Comparison of ENCODE assay signal across 9 mouse cellular contexts in the genomic region with DNA sequence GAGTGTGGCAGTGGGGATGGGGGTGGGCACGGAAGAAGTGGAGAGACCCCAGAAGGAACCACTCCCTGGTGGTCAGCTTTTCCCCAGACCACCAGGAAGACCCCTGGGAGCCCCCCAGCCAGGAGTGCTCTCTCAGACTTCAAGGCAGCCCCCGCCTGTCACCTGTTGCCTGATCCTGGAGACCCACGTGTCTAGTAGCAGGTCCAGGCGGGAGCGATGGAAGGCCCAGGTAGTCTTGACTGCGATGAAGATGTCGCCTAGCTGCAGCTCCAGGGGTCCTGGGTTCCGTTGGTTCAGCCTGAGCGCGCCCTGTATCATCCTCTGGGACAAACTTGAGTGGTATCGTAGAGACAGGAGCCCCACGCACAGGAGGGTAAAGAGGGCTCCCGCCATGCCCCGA. TPM values are rescaled to one million over a fixed set of nuclear protein-coding genes. Genes with fewer than 3 reads are reported as not detected.
DNase-seq lines count a peak whose midpoint lies in the region; ATAC-seq lines count a peak whose summit lies in the region.
"Had no signal": no experiment of that assay in that cellular context is flagged by ENCODE, and none has a peak within 500 bp of the region (broad histone marks: within the 10 kb centered on the region; RNA-seq: fewer than 3 reads in every experiment).

No protein-coding gene starts in this region.

- H3K36me3 ChIP-seq in heart, embryonic 10.5 days: peaks cover 16% of the 10 kb centered on the region
- H3K36me3 ChIP-seq in forebrain, embryonic 15.5 days: no peaks in the 10 kb centered on the region
- H3K36me3 ChIP-seq in liver, embryonic 13.5 days: peaks cover 18% of the 10 kb centered on the region

- peaks cover 21% of the 10 kb centered on the region for H3K4me1 ChIP-seq in heart, embryonic 10.5 days
- H3K4me1 ChIP-seq in forebrain, embryonic 15.5 days: peaks cover 52% of the 10 kb centered on the region
- peaks cover 32% of the 10 kb centered on the region for H3K4me1 ChIP-seq in liver, embryonic 13.5 days (replicated peaks)

- no peak for ATAC-seq in forebrain, embryonic 15.5 days (replicated peaks)
- ATAC-seq in liver, embryonic 13.5 days (ENCODE audit: low read depth): peak; percentile 14; the same call in 1 of the 2 replicates

- no peak for DNase-seq in heart, embryonic 10.5 days (ENCODE audit: low spot score)
- no peak for DNase-seq in heart, postnatal 25 days (ENCODE audit: low spot score)
- peak; percentile 59 for DNase-seq in 416B (ENCODE audit: low read depth)
- DNase-seq in liver, embryonic 13.5 days: no peak
- DNase-seq in embryo, embryonic 10 days (ENCODE audit: low spot score): no peak
- DNase-seq in cerebellum, adult 8-10 months: no peak
- no peak for DNase-seq in Muller cell, postnatal 12 days (ENCODE audit: inconsistent ontology term)

- H3K9ac ChIP-seq in forebrain, embryonic 15.5 days (replicated peaks): peak overlapping the region; percentile 40
- H3K9ac ChIP-seq in liver, embryonic 13.5 days: peak overlapping the region; percentile 71

- H3K9me3 ChIP-seq in heart, embryonic 10.5 days: 0 out of 2 replicates have a peak, but pooled peaks cover 3% of the 10 kb centered on the region
- no peaks in the 10 kb centered on the region for H3K9me3 ChIP-seq in forebrain, embryonic 15.5 days
- peaks cover 8% of the 10 kb centered on the region for H3K9me3 ChIP-seq in liver, embryonic 13.5 days (replicated peaks)

- peaks cover 23% of the 10 kb centered on the region for H3K27me3 ChIP-seq in heart, embryonic 10.5 days (ENCODE audit: insufficient read depth, poor library complexity, severe bottlenecking)
- no peaks in the 10 kb centered on the region for H3K27me3 ChIP-seq in forebrain, embryonic 15.5 days
- no peaks in the 10 kb centered on the region for H3K27me3 ChIP-seq in liver, embryonic 13.5 days

- H3K4me2 ChIP-seq in forebrain, embryonic 15.5 days (replicated peaks): peak overlapping the region; percentile 45
- peak overlapping the region; percentile 79 for H3K4me2 ChIP-seq in liver, embryonic 13.5 days

- H3K4me3 ChIP-seq in heart, embryonic 10.5 days: peak overlapping the region; percentile 45
- H3K4me3 ChIP-seq in forebrain, embryonic 15.5 days: peak overlapping the region; percentile 38
- peak overlapping the region; percentile 55 for H3K4me3 ChIP-seq in liver, embryonic 13.5 days (replicated peaks)

- intact Hi-C loops in heart, postnatal 25 days (cut with DNase I): no loop called here

- 30% methylated on average over 14 of the region's 14 CpGs for WGBS in heart, embryonic 10.5 days
- WGBS in forebrain, embryonic 15.5 days: 26% methylated on average over 14 of the region's 14 CpGs
- 10% methylated on average over 14 of the region's 14 CpGs for WGBS in liver, embryonic 13.5 days (ENCODE audit: insufficient replicate concordance)

- peak overlapping the region; percentile 70; the same call in 1 of the 2 replicates for H3K27ac ChIP-seq in heart, embryonic 10.5 days
- peak overlapping the region; percentile 95 for H3K27ac ChIP-seq in forebrain, embryonic 15.5 days (replicated peaks)
- peak overlapping the region; percentile 29; the same call in 1 of the 2 replicates for H3K27ac ChIP-seq in liver, embryonic 13.5 days

RNA-seq across cellular contexts. Expression of gene Mfng, which starts 0.4 kb away (rescaled TPM):
- polyA plus RNA-seq in heart, embryonic 10.5 days (2016; fragmentation: Nextera tagmentation; extraction: Ambion mirVana): 5.5 and 10.3 TPM in 2 replicates
- total RNA-seq in heart, postnatal 25 days (2021): 10 to 100 TPM; 11.6 to 13.2 TPM
- polyA plus RNA-seq in forebrain, embryonic 15.5 days (2015; fragmentation: Nextera tagmentation; extraction: Ambion mirVana): 77.9 and 85.9 TPM in 2 replicates
- polyA plus RNA-seq in liver, embryonic 13.5 days (2015; fragmentation: Nextera tagmentation; extraction: Ambion mirVana): 7.0 and 7.2 TPM in 2 replicates
- polyA plus RNA-seq: C2C12 had no signal

RNA-seq across cellular contexts. Expression of gene Card10, which starts 30.0 kb away (rescaled TPM):
- polyA plus RNA-seq in heart, embryonic 10.5 days (2016; fragmentation: Nextera tagmentation; extraction: Ambion mirVana): 3.5 and 4.0 TPM in 2 replicates
- 10 to 100 TPM; 14.8 to 18.3 TPM for total RNA-seq in heart, postnatal 25 days (2021)
- polyA plus RNA-seq in forebrain, embryonic 15.5 days (2015; fragmentation: Nextera tagmentation; extraction: Ambion mirVana): 1.3 and 1.7 TPM in 2 replicates
- 1.1 and 1.3 TPM in 2 replicates for polyA plus RNA-seq in liver, embryonic 13.5 days (2015; fragmentation: Nextera tagmentation; extraction: Ambion mirVana)

RNA-seq across cellular contexts. Expression of gene Elfn2, which starts 54.3 kb away (rescaled TPM):
- 0.02 TPM in 1 of 2 replicates, not detected in the other for polyA plus RNA-seq in heart, embryonic 10.5 days (2016; fragmentation: Nextera tagmentation; extraction: Ambion mirVana)
- total RNA-seq in heart, postnatal 25 days (2021): 1 to 10 TPM; 1.4 to 2.5 TPM
- 6.2 and 6.8 TPM in 2 replicates for polyA plus RNA-seq in forebrain, embryonic 15.5 days (2015; fragmentation: Nextera tagmentation; extraction: Ambion mirVana)
- 0.01 TPM in 1 of 2 replicates, not detected in the other for polyA plus RNA-seq in liver, embryonic 13.5 days (2015; fragmentation: Nextera tagmentation; extraction: Ambion mirVana)
- polyA plus RNA-seq: C2C12 had no signal

Comparison
In these comparisons a context has a peak if more than half of its experiments do, and no peak if none do; other contexts are left out.
1. H3K27ac ChIP-seq: peak in every context shown above with its lines; median percentile 95 in forebrain, embryonic 15.5 days; 70 in heart, embryonic 10.5 days; 29 in liver, embryonic 13.5 days.